Mouse (Mus musculus): Measurements from ENCODE around the gene Ccdc146.

The Ccdc146 gene

DNA sequence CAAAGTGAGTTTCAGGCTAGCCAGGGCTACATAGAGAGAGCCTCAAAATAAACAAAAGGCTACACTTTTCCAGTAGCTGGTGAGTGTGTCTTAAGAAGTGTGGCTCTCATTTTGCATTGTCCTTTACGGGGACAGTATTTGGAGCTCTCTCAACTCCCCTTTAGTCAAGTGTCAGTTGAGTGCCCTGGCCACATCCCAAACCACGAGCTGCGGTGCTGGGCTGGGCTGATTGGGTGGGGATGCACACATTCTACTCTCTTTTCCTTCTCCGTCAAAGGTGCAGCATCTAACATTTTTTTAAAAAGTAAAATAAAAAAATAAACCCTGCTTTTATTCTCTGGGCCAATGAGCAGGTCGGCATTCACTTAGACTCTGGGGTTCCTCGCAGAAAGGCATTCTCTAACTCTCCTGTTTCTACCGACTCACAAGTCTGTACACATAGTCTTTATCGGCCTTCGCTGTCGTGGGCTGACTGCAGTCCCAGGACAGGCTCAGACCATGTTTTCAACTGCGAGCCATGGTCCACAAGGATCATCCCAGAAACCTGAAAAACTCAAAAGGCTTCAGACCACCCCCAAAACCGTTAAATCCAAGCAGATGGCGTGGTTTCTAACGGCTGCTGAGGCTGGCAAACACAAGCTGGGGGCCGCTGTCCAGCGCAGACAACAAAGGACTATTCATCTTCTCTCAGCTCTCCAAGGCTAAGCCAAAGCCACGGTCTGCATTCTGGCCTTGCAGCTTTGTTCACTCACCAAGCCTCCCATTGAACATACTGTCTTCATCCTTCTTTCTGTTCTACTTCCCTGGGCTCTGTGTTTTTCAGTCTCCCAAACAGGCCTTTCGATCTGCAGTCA is 161.0 kb downstream of the Ccdc146 start:
- DNase-seq (ENCODE audit: low spot score) = peak; percentile 70

DNA sequence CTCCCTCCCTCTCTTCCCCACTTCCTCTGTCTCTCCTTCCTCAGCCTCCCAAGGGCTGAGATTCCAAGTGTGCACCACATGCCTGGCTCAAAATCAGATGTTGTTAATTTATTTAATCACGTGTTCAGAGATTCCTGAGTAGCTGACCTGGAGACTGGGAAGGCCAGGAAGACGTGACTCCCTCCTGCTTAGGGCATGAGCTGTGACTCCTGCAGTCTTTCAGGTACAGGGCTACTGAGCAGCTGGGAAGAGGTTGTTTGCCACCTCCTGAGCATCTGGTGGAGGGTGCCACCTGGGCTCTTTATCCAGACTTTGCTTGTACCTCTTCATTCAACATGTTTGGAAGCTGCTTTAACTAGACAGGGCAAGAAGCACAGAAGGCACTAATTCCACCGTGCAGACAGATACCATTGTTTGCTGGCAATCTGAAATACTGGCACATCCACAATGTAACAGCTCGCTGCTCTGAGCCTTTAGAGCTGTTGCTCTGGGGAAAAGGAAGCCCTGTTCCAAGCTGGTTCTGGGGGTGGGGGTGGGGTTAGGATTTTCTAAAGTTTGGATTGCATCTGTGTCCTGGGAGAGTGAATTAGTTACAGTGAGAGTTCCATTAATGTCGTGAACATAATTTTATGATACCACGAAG is 163.2 kb downstream of the Ccdc146 start:
- peak; percentile 23 for DNase-seq (ENCODE audit: low spot score)

DNA sequence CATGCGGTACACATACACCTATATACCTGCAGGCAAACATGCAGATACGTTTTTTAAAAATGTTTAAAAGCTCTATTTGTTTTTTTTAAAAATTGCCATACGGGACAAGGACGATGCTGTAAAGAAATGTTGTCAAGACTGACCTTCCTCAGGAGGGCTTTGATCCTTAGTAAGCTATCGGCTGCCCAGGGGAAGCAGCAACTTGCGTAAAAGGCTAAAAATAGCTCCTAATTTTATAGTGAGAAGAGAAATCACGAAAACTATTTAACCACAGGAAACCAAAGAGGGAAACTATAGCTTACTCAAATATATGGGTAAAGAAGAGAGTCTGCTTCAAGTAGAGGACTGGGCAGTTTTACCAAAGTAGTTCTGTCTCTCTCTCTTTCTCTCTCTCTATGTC is 163.7 kb downstream of the Ccdc146 start:
- DNase-seq (ENCODE audit: low spot score) = no peak

GRCm38 (mm10) chr5:21257806-21258205 is 166.7 kb downstream of the Ccdc146 start:
- peak; percentile 29 for DNase-seq (ENCODE audit: low spot score)

GRCm38 (mm10) chr5:21257126-21257525 is 167.4 kb downstream of the Ccdc146 start:
- DNase-seq (ENCODE audit: low spot score) = no peak

DNA sequence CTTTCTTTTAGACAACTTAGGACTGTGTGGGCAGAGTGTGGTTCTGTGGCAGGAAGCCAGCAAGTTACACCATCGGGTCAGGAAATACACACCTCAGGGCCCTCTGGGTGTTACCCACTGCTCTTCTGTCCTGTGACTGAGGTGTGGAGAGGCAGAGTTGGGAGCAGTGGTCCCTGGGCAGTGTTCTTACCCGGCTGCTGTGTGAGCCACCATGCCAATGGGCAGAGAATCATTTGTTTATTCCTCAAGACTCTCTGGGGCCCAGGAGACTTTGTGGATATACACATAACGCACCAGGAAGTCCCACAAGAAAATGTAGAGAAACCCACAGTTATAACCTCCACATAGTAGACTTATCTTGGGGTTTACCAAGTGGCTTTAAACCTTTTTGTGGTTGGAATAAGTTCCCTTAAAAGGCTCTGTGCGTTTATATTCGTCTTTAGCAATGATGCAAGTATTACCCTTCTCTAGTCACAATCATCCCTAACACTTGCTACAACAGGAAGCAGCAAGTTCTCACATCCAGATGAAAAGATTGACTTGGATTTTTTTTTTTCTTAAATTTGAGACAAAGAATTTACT is 168.8 kb downstream of the Ccdc146 start:
- DNase-seq (ENCODE audit: low spot score) = no peak

- no peak for DNase-seq (ENCODE audit: low spot score)
These were observed 169.5 kb downstream of the Ccdc146 start for GRCm38 (mm10) chr5:21254731-21255525.

DNA sequence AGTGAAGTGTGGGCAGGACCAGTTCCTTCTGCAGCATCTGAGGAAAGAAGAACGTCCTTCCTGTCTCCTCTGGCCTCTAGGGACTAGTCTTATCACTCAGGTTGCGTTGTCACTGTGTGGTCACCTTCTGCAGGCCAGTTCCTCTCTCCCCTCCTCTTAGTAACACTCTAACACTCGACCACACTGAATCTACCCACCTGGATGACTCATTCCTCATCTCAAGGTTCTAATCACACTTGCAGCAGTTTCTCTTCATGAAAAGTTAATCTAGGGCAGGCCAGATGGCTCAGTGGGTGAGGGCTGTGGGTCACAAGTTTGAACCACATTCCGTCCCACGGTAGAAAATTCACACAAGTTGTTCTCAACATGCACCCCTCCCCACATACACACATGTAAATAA is 175.6 kb downstream of the Ccdc146 start:
- DNase-seq (ENCODE audit: low spot score) = no peak

DNA sequence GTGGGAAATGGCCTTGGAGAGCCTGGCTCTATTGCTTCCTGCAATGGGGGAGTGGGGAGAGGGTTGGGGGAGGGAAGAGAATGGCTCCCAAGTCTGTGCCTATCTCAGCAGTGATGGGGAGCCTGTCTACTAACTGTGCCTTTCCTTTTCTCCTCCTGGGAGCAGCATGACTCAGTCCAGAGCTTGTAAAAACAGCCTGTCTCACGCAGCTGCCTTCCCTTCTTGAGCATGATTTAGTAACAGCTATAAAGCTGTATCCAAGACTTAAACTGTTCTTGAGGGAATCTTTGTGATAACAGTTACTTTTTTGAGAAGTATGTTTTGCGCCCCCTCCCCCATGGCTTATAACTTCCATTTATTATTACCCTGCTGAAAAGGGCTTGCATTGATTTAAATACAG is 176.6 kb downstream of the Ccdc146 start:
- DNase-seq (ENCODE audit: low spot score) = no peak

DNA sequence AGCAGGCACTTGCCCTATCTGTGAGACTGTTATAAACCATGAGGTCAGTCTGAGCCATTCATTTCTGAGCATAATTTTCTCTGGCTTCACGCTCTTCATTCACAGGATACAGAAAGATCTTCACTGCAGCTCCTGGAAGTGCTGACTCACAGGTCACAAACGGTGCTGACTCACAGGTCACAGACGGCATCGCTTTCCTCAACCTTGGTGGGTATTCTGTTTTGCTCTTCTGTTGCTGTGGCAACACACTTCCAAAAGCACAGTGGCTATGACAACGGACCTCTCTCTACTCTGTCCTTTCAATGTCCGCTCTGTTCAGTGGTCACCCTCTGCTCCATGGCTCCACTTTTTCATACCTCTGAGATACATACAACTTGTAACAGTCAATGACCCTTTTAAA is 177.7 kb downstream of the Ccdc146 start:
- peak; percentile 23 for DNase-seq (ENCODE audit: low spot score)

DNA sequence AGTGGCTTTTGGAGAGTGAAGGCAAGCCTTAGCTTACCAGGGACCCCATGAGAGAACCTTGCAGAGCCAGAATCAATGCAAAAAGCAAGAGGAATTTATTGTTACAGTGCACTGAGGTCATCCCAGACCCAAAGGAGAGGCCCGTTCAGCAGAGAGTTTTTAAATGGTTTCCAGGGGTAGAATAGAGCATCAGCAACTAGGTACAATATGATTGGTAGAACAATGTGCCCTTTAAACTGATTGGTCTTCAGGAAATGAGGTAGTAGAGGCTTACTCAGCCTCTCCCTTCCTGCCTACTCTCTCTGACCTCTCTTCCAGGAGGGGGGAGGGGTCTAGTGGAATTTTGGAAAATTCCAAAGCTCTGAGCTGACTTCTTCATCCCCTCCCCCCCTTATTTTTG is 179.2 kb downstream of the Ccdc146 start:
- DNase-seq (ENCODE audit: low spot score) = no peak

- DNase-seq (ENCODE audit: low spot score) = no peak
These were observed 179.9 kb downstream of the Ccdc146 start for GRCm38 (mm10) chr5:21244575-21244974.

Data from embryo, embryonic 10 days (tissue).